Mouse (Mus musculus) lung, postnatal 25 days (tissue): ENCODE measurements around the gene Fmo1.
A peak's percentile ranks its signal among the peaks of the same experiment; 100 is the strongest.

Experiments used
- DNase-seq: peaks from one replicate; pipeline ENCODE4 v3.0.0; 2022; ENCODE audit warnings: low spot score

Gene Fmo1

DNA sequence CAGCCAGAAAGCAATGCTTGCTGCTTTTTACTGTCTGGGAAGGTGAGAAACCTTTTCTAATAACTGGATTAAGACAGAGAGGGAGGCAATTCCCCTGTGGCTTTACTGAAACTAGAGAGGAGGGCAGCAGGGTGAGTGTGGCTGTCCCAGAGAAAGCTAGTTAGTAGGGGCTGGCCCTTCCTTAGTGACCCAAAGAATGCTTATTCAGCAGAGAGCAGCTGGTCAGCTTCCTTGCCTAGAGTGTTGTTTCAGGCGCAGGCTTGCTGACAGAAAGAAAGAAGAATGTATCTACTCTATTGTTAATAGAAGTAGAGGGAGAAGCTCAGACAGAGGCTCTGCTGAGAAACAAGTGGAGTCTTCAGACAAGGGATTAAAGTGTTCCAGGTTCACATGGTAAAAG lies 4.1 kb downstream of the Fmo1 start:
- DNase-seq, result no peak

DNA sequence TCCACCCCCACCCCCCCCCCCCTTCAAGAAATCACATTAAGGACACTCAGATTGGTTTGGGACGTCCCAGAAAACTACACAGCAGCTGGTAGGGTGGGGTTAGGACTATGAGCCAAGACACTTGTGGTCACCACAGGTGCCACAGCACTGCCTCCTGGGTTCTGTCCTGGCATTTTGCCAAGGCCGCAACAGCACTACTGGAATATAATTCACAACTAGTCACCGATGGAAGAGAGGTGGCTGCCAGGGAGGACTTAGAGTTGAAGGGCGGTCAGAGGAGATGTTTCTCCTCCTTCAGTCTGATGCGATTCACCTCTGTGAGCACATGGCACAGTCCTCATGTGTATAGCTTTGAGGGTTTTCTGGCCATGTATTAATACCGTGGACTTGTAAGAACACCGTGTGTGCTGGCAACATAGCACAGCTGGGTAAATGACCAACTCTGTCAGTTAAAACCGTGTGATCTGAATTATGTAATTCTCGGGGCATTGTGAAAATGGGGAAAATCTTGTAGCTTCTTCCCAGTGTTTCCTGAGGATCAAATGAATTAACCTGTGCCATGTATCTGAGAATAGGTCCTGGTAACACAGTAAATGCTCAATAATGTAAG lies 6.3 kb downstream of the Fmo1 start:
- no peak for DNase-seq

DNA sequence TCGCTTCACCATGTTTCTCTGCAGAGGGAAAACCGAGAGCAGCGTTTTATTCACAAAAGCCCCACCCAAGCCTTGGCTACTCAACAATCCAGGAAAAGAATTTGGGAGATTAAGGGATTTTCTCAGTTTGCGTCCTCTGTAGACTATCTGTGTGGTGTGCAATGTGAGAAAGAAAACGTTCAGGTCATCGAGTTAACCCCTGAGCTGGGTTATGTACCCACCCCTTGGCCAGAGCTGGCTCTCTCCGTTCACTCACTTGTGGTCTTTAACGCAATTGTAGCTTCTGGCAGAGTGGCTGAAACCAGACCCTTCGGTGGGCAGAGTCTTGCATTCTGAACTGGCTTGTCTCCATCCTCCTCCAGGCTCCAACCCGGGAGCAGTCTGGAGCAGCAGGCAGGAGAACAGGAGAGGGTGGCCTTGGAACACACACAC lies 6.8 kb downstream of the Fmo1 start:
- no peak for DNase-seq

DNA sequence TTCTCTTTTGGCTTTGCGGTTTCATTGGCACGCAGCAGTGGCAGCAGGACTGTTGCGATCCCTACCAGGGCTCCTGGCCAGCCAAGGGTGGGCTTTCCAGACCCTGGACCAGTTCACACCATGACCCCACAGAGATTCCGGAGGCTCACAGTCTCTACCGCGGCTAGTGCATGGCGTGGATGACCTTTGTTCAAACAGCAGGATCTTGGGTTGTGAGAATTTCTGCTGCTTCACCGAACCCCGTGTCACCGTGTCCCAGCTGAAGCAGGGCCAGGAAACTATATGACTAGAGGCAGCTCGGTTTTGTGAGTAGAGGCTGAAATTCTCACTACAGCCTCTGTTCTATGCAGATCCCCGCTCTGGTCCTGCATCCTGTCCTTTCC lies 7.7 kb downstream of the Fmo1 start:
- no peak for DNase-seq

DNA sequence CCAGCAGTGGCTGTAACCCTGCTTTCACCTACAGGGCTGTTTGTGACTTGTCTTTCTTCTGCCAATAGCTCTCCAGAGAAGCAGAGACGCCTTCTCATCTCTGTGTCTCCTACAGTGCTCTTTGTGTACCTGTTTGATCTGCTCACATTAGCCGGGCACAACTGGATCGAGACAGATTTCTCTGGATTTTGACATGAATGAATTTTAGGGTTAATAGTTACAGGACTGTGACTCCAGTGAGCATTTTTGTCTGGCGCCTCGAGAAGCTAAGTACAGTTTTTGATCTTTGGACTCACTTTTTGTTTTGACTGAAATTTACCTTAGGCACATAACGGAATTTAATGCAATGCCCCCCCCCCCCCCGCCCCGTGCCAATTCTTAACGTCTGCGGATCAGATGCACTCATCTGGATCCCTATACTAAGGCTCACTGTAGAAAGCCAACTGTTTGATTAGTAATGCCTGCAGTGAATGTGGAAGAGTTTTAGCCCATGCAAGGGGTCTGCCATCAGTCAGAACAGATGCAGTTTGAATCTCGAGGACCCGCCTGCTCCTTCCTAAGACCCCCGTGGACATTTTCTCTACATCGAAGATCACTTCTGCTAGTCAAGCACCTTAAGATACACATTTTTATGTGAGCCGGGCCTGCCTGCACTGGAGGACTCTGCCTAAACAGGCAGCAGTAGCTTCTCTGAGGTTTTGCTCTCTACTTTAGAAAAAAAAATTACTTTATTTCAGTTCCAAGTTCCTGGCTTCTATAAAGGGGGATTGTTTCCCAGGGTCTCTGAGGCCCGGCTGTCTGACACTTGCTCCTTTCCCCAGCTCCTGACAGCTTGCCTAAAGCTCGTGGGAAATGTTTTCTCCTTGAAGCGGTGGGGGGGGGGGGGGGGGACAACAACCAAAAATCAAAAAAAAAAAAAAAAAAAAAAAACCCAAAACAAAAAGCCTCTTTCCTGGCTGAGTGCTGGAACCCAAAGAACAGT lies 8.4 kb downstream of the Fmo1 start:
- DNase-seq, result no peak

DNA sequence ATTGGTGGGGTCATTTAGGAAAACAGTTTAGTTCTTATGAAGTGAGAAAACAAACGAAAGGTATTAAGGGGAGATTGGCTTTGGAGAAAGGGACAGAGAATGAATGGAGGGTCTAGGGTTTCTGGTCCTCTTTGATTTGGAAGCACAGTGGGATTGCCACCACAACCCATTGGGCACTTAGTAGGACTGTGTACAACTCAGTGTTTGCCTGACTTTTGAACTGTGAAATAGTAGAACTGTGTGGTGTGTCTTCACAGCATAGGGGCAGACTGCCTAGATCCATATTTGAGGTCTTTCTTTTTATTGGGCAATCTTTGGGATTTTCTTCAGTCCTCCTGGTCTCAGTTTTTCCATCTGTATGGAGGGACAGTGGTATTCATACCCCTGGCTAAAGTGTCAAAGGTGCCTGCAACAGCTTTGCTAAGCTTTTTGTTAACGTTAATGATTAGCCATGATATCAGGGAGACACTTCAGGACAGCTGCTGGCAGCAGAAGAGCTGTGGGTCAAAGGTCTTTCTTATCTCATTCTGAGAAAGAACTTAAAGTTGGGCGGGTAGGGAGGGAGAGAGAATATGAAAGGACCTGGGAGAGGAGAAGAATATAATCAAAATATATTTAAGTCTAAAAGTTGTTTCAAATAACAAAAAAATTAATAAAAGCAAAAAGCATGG lies 12.5 kb downstream of the Fmo1 start:
- DNase-seq, result no peak

DNA sequence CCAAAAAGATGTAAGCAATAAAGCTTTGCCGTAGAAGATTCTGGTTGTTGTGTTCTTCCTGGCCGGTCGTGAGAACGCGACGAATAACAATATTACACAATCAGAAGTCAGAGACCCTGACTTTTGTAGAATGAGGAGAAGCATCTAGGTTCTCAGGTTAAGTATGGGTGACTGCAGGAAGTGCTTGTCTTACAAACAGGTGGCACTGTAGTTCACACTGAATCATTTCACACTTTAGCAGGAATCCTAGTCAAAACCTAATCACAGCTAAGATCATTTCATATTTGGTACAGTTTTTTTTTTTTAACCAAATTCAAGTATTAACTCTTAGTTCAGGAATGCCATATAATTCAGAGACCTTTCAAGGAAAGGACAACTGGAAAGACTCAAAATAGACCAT lies 18.9 kb downstream of the Fmo1 start:
- no peak for DNase-seq

DNA sequence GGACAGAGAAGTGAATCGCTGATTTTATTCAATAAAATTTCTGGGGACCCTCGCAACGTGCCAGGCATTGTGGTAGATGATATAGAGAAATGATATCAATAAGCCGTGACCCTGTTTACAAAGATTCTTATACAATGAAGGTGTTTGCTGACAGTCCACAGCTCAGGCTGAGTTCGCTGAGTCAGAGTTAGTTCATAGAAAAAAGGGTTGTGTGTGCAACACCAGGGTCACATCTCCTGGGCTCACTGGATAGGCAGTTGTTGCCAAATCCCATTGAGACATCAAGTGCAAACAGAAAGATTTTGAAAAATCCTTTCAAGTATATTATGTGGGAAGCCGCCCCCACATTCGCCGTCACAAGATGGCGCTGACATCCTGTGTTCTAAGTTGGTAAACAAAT lies 26.2 kb downstream of the Fmo1 start:
- peak; percentile 34 for DNase-seq

DNA sequence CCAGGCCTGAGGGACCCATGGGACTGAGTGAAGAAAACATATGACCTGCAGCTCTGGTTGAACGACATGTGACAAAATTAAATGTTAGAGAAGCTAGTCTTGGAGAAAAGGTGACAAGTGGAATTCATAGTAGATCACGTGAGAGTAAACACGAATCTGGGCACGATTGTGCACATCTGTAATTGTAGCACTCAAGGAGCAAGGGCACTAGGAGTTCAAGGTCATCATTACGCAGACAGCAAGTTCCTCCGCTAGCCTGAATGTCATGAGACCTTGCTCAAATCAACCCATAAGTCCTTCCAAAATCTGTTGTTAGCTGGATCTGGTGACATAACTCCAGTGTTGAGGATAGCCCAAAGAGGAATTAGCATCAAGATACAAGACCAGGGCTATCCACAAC lies 27.4 kb downstream of the Fmo1 start:
- DNase-seq, result no peak

DNA sequence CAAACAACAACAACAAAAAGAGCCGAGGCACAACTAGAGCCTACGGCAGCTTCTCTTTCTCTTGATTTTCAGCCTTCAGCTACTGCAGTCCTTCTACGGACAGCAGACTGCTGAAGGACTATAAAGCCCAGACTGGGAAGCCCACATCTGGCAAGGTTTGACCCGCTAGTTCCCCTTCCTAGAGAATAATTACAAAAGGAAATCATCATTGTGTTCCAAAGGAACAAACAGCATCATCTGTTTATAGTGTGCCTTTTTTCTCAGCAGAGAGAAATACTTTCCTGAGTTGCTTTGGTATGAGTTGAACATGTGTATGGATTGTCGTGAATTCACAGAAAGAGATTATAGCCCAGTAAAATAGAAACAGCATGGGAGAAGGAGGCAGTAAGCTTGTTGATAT lies 32.1 kb downstream of the Fmo1 start:
- DNase-seq, result peak; percentile 31

DNA sequence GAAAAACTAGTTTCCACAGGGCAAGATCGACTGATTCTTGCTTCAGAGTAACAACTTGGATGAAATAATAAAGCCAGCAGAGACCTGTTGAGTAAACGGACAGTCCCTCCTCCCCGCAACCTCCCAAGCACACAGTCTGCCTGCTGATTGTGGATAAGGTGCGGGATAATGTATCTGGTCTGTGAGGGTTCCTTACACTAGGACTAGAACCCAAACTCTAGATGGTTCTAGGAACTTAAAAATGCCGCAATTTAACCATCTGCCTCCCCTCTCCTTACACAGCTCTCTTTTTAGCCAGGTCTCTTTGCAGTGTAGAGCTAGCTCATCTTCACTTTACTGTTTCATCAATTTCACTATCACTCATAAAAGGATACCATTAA lies 33.8 kb downstream of the Fmo1 start:
- DNase-seq, result no peak

DNA sequence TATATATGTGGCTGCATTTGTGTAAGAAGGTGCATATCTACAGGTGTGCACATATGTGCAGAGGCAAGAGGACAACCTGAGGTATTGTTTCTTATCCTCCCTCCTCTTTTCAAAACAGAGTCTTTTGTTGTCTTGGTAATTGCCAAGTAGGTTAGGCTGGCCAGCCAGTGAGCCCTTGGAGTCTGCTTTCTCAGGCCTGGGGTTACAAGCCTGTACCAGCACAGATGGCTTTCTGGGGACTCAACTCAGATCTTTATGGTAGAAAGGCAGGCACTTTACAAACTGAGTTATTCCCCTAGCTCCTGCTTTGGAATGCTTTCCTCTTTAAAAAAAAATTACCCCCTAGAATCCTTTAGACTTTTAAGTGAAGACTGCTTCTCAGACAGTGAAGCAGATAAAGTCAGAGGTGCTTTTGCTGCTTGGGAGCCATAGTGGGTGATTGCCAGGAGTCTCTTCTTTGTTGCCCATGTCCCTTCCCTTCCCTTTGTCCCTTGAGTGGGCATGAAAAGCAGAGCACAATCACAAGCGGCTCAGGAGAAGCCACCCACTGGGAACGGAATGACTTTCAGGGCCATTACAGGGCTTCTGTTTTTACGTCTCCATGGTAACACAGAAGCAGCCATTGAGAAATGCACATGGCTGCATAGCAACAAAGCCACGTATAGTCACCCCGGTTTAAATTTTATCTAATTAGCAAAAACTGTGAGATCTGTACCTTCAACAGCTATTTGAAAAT lies 34.4 kb downstream of the Fmo1 start:
- DNase-seq, result no peak

DNA sequence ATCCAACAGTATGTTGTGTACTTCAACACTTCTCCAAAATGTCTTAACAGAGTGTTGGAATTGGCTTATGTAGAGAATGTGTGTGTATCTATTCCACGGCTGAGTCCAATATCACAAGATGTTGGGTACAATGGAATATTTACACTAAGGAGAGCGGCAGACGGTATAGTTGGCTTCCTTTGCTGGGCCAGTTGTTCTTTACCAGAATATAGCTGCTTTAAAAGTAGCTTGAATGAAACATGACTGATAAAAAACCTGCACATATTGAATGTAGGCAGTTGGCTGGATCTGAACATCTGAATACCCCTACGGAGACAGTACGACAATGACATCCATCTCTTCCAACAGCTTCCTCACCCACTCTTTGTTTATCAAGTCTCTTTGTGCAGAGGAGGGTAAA lies 47.1 kb downstream of the Fmo1 start:
- DNase-seq, result no peak

DNA sequence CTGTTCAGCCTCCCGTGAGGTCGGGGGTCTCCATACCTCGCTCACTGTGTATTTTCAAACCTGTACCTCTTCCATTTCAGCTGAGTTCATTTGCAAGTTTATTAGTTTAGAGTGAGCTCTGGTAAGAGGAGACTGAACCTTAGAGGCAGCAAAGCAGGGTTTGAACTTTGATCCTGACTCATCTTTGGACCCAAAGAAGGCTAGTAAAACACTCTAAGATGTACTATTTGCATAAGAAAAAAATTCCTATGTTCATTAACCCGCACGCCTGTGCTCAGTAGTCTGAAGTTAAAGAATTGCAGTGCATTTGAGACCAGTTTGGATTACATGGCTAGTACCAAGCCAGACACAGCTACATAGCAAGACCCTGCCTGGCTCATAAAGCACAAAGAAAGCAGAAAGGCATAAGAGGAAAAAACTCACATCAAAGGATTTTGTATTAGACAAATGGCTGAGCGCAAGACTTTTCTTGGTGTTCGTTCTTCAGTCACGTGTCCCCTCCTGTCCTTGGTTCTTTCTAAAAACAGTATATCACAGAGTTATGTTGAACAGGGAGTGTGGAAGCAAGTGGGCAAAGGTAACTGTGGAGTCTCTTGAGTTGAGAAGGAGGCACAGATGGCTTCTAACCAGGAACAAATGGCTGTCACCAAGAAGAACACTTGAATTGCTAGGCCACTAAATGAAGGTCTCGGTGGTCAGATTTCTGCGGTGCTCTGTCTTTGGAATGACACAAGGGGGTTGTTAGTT lies 50.9 kb downstream of the Fmo1 start:
- DNase-seq, result no peak

DNA sequence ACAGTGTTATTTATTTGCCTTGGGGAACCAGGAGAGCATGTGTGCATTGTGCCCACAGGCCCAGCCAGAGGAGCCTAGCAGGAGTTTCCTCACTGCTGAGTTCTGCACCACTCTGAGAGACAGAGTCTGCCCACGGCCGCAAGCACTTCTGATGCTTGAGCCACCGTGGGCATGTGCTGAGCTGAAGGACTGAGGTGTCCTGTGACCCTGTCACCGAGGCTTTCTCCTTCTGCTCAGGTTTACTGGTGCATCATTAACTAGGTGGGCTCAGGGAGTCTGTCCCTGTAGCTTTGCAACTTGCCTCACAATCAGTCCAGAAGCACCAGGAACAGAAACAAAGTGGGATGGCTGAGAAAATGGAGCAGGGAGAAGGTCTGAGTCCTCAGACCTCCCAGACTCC lies 51.5 kb downstream of the Fmo1 start:
- DNase-seq, result no peak

DNA sequence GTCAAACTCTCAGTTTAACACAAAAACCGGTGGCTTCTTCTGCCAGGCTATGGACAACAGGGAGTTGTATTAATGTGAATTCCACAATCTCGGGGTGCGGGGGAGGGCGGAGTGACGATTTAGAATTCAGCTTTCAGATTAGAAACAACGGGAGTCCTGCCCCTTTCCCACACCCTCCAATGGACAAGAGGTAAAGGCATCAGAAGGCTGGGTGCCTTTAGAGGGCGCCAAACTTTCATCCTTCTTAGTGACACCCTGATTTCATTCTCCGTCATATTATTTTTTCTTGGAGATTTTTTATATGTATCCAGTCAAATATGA lies 52.6 kb downstream of the Fmo1 start, which contains the start of gene Fmo4:
Fmo4 (minus strand) TSS at position 137 of the 321 bp plus-strand sequence.
- peak; percentile 76 for DNase-seq

DNA sequence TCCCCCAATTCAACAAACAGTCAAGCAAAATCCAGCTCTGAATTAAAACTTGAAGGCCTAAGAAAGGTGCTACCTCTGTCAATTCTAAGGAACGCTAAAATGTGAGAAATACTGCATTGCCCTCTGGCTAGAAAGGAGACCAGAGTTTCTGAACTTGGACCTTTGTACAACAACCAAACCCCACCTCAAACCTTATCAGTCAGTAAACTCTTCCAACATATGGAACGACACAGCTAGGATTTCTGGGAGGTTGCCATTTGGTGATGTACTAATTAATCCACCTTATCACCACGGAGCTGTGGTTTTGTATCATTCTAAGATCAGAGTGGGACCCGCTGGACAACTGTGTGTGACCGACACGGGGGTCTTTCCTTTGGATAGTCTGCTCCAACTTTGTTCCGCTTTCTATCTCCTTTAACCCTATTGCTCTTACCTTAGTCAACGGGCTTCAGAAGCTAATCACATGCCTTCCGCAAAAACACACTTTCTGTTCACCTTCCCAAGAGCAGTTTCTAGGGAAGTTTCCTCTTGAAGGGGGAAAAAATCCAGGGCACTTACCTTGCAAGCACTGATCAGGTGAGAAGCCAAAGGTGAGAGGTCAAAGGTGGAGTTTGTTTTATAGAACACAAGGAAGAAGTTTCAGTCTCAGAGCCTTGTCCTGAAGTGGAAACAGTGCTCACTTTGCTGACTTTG lies 53.1 kb downstream of the Fmo1 start:
- no peak for DNase-seq

DNA sequence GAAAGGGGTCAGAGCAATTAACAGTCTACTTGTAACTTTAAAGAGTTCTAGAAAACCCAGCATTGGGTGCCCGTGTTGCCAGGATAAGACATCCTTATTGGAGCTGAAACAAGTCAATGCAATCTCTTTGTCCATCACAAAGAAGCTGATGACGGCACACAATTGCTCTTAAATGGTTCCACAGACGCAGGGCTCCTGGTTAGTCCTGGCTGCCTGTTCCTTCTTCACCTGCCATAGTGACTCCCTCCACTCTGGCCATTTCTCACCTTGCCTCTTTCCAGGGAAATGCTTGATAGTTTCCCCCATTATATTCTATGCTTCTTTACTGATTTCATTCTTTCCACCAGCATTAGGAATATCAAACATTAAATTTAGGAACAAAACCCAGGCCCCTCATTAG lies 57.9 kb downstream of the Fmo1 start:
- DNase-seq, result no peak

DNA sequence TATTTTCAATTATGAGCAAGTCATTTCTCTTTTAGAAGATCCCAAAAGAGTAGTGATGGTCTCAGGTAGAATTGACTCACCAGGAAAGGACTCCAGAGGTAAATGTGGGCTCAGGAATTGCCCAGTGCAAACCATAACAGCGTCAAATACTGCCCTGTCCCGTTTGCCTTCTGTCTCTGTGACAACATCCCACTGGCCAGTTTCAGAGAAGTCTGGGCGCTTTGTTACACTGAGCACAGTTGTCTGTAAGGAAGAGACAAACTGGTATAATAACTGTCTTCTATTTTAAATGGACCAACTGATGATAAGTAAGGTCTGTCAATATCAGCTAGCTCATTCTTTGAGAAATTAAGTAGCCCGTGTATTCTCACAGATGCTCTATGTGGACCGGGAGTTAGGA lies 59.0 kb downstream of the Fmo1 start:
- DNase-seq, result no peak

DNA sequence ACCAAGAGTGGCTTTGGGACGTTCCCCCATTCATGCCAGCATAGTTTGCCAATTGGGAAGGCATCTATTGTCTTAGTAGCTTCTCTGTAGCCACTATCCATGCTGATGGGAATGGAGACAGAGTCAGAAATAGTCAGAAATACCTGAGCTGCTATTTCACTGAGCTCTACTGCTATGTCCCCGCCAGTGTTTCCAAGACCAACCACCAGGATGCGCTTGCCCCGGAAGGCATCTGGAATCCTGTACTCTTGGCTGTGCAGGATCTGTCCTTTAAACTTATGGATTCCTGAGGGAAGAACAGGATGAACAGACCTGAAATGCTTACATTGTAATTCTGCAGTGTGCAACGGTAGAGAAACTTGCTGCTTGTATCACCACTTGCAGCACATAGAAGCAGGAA lies 61.4 kb downstream of the Fmo1 start:
- no peak for DNase-seq

DNA sequence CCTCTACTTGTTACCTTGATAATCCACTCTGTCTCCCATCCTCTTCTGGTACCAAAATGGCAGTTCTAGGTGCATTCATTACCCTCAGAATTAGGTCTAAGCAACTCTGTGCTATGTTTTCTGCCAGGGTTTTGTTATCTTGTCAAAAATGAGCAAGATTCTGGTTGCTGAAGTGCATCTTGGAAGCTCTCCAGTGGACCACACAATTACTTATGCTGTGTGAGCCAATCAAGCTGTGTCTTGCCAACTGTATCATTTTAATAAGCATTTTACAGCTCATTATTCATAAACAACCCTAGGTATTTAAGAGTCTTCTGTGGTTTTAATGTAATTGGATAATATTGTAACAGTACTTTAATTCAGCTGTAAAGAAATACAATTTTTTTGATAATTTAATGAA lies 70.0 kb downstream of the Fmo1 start:
- no peak for DNase-seq
